Mouse (Mus musculus): Measurements from ENCODE around the gene Tcf12. TPM values are rescaled to one million over a fixed set of nuclear protein-coding genes. Genes with fewer than 3 reads are reported as not detected.

Gene Tcf12
- polyA plus RNA-seq, 1 experiment from 2014 or later: 8.3 TPM

- H3K4me3 ChIP-seq (ENCODE audit: low read depth, low read length): no peak overlapping the region
- no peak for ATAC-seq
- no peak overlapping the region for H3K9ac ChIP-seq (replicated peaks)
- DNase-seq: no peak
- no peaks in the 10 kb centered on the region for H3K36me3 ChIP-seq (replicated peaks; ENCODE audit: insufficient read depth, low read length)
- no peaks in the 10 kb centered on the region for H3K4me1 ChIP-seq (ENCODE audit: insufficient read depth)
- H3K4me2 ChIP-seq (ENCODE audit: low read depth, low read length): no peak overlapping the region
- H3K9me3 ChIP-seq (ENCODE audit: low read length): no peaks in the 10 kb centered on the region
- no peak for TF ChIP-seq EP300 (IDR thresholded peaks at IDR 0.05; ENCODE audit: low read depth)
- TF ChIP-seq CTCF (IDR thresholded peaks at IDR 0.05; ENCODE audit: low read depth): no peak
- no peak overlapping the region for H3K27ac ChIP-seq (ENCODE audit: low read depth)
- no peaks in the 10 kb centered on the region for H3K27me3 ChIP-seq (ENCODE audit: insufficient read depth, low read length)
- WGBS (ENCODE audit: insufficient replicate concordance): 80% methylated on average over 3 of the region's 3 CpGs
Observed at GRCm38 (mm10) chr9:71829753-71830152, 281.9 kb downstream of the Tcf12 start.

DNA sequence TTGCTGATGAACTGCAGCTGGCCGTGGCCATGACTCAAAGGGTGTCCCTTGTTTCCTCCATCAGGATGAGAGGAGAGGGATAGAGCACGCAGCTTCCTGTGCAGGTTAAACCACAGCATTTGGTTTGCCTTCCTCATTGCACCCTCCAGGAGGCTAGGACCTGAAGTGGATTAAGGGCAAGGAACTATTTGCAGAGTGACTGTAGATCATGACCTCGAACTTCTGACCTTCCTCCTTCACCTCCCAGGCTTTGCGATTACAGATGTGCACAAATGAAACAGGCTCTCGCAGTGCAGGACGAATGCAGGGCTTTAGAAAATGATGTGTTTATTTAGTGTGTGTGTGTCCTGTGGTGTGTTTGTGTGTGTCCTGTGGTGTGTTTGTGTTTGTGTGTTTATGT lies 282.5 kb downstream of the Tcf12 start:
- no peak for TF ChIP-seq EP300 (IDR thresholded peaks at IDR 0.05; ENCODE audit: low read depth)
- TF ChIP-seq CTCF (IDR thresholded peaks at IDR 0.05; ENCODE audit: low read depth): no peak
- 46% methylated on average over 6 of the region's 6 CpGs for WGBS (ENCODE audit: insufficient replicate concordance)

GRCm38 (mm10) chr9:71827371-71827770 lies 284.3 kb downstream of the Tcf12 start:
- no peak overlapping the region for H3K9ac ChIP-seq (replicated peaks)
- H3K27me3 ChIP-seq (ENCODE audit: insufficient read depth, low read length): no peaks in the 10 kb centered on the region
- no peaks in the 10 kb centered on the region for H3K9me3 ChIP-seq (ENCODE audit: low read length)
- no peaks in the 10 kb centered on the region for H3K36me3 ChIP-seq (replicated peaks; ENCODE audit: insufficient read depth, low read length)
- H3K4me2 ChIP-seq (ENCODE audit: low read depth, low read length): no peak overlapping the region
- no peak overlapping the region for H3K4me3 ChIP-seq (ENCODE audit: low read depth, low read length)
- no peak for ATAC-seq
- TF ChIP-seq EP300 (IDR thresholded peaks at IDR 0.05; ENCODE audit: low read depth) (no peak), CTCF (IDR thresholded peaks at IDR 0.05; ENCODE audit: low read depth) (no peak)
- H3K4me1 ChIP-seq (ENCODE audit: insufficient read depth): no peaks in the 10 kb centered on the region
- 89% methylated on average over 5 of the region's 5 CpGs for WGBS (ENCODE audit: insufficient replicate concordance)
- DNase-seq: no peak
- H3K27ac ChIP-seq (ENCODE audit: low read depth): no peak overlapping the region

More for the DNA sequence above, 282.5 kb downstream of the Tcf12 start:
- ATAC-seq: no peak
- H3K27me3 ChIP-seq (ENCODE audit: insufficient read depth, low read length): no peaks in the 10 kb centered on the region
- H3K27ac ChIP-seq (ENCODE audit: low read depth): no peak overlapping the region
- H3K9ac ChIP-seq (replicated peaks): no peak overlapping the region
- no peaks in the 10 kb centered on the region for H3K4me1 ChIP-seq (ENCODE audit: insufficient read depth)
- no peaks in the 10 kb centered on the region for H3K9me3 ChIP-seq (ENCODE audit: low read length)
- DNase-seq: no peak
- no peak overlapping the region for H3K4me3 ChIP-seq (ENCODE audit: low read depth, low read length)
- H3K4me2 ChIP-seq (ENCODE audit: low read depth, low read length): no peak overlapping the region
- no peaks in the 10 kb centered on the region for H3K36me3 ChIP-seq (replicated peaks; ENCODE audit: insufficient read depth, low read length)

DNA sequence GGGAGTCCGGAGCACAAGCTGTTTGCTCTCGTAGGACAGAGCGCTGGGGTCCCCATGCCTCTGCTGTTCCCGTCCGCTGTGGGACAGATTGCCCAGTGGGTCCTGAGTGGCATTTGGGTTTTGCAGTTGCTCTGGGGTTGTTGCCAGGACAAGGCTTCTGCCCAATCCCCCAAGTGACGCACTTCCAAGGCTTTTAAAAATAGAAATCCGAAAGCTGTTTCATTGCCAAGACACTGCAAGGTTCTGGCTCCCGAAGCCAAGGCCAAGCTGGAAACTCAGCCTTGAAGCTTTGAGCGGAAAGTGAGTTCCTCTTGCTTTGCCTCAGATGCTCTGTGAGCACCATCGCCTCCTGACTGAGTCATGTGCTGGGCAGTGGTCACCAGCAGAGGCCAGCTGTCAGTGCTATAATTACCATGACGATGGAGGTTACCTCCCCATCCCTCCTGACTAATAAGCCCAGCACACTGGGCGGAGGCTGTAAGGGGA lies 285.6 kb downstream of the Tcf12 start:
- H3K4me1 ChIP-seq (ENCODE audit: insufficient read depth): no peaks in the 10 kb centered on the region
- WGBS (ENCODE audit: insufficient replicate concordance): 74% methylated on average over 12 of the region's 12 CpGs
- ATAC-seq (no peak), DNase-seq (no peak)
- H3K4me3 ChIP-seq (ENCODE audit: low read depth, low read length): no peak overlapping the region
- H3K36me3 ChIP-seq (replicated peaks; ENCODE audit: insufficient read depth, low read length): no peaks in the 10 kb centered on the region
- TF ChIP-seq CTCF (IDR thresholded peaks at IDR 0.05; ENCODE audit: low read depth) (no peak), EP300 (IDR thresholded peaks at IDR 0.05; ENCODE audit: low read depth) (no peak)
- no peaks in the 10 kb centered on the region for H3K9me3 ChIP-seq (ENCODE audit: low read length)
- H3K4me2 ChIP-seq (ENCODE audit: low read depth, low read length): no peak overlapping the region
- H3K27ac ChIP-seq (ENCODE audit: low read depth): no peak overlapping the region
- H3K9ac ChIP-seq (replicated peaks): no peak overlapping the region
- H3K27me3 ChIP-seq (ENCODE audit: insufficient read depth, low read length): no peaks in the 10 kb centered on the region

DNA sequence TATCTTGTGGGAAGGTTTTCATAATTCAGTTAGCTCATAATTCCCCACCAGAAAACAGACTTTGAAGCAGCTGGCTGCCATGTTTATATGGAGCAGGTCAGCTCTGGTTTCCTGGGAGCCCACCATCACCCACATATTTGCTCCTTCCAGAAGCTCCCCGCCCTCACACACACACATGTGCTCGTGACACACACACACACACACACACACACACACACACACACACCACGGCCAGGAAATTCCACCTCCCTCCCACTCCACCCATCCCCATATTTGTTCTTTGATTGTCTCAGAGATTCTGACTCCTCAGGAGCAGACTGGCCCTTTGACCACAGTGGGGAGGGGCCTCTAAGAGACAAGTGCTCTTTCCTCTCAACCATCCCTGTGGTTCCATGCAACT lies 289.7 kb downstream of the Tcf12 start:
- 60% methylated on average over 3 of the region's 3 CpGs for WGBS (ENCODE audit: insufficient replicate concordance)
- DNase-seq (no peak), ATAC-seq (no peak)
- Histone ChIP-seq H3K9ac (replicated peaks) (no peak overlapping the region), H3K4me3 (ENCODE audit: low read depth, low read length) (no peak overlapping the region), H3K27ac (ENCODE audit: low read depth) (no peak overlapping the region), H3K36me3 (replicated peaks; ENCODE audit: insufficient read depth, low read length) (no peaks in the 10 kb centered on the region), H3K4me2 (ENCODE audit: low read depth, low read length) (no peak overlapping the region), H3K27me3 (ENCODE audit: insufficient read depth, low read length) (no peaks in the 10 kb centered on the region), H3K9me3 (ENCODE audit: low read length) (no peaks in the 10 kb centered on the region), H3K4me1 (ENCODE audit: insufficient read depth) (no peaks in the 10 kb centered on the region)
- no peak for TF ChIP-seq CTCF (IDR thresholded peaks at IDR 0.05; ENCODE audit: low read depth)
- TF ChIP-seq EP300 (IDR thresholded peaks at IDR 0.05; ENCODE audit: low read depth): no peak

- 77% methylated on average over 7 of the region's 7 CpGs for WGBS (ENCODE audit: insufficient replicate concordance)
- Histone ChIP-seq H3K27me3 (ENCODE audit: insufficient read depth, low read length) (no peaks in the 10 kb centered on the region), H3K4me2 (ENCODE audit: low read depth, low read length) (no peak overlapping the region), H3K4me1 (ENCODE audit: insufficient read depth) (no peaks in the 10 kb centered on the region), H3K27ac (ENCODE audit: low read depth) (no peak overlapping the region), H3K9me3 (ENCODE audit: low read length) (no peaks in the 10 kb centered on the region), H3K4me3 (ENCODE audit: low read depth, low read length) (no peak overlapping the region), H3K9ac (replicated peaks) (no peak overlapping the region), H3K36me3 (replicated peaks; ENCODE audit: insufficient read depth, low read length) (no peaks in the 10 kb centered on the region)
- TF ChIP-seq CTCF (IDR thresholded peaks at IDR 0.05; ENCODE audit: low read depth): no peak
- ATAC-seq: no peak
- no peak for DNase-seq
Observed at GRCm38 (mm10) chr9:71818453-71818852, 293.2 kb downstream of the Tcf12 start.

DNA sequence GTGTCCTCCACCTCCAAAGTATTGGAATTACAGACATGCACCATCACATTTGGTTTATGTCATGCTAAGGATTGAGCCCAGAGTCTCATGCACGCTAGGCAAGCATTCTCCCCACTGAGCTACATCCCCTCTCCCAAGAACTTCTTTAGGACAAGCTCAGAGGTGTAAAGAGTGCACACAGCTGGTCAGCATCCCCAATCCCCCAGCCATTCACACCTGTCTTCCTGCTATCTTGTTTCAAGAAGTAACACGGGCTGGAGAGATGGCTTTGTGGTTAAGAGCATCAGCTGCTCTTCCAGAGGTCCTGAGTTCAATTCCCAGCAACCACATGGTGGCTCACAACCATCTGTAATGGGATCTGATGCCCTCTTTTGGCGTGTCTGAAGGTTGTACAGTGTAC lies 295.6 kb downstream of the Tcf12 start:
- no peak for ATAC-seq
- 47% methylated on average over 3 of the region's 3 CpGs for WGBS (ENCODE audit: insufficient replicate concordance)
- Histone ChIP-seq H3K9ac (replicated peaks) (no peak overlapping the region), H3K4me1 (ENCODE audit: insufficient read depth) (no peaks in the 10 kb centered on the region), H3K4me3 (ENCODE audit: low read depth, low read length) (no peak overlapping the region), H3K4me2 (ENCODE audit: low read depth, low read length) (no peak overlapping the region), H3K27me3 (ENCODE audit: insufficient read depth, low read length) (no peaks in the 10 kb centered on the region), H3K9me3 (ENCODE audit: low read length) (no peaks in the 10 kb centered on the region), H3K27ac (ENCODE audit: low read depth) (no peak overlapping the region), H3K36me3 (replicated peaks; ENCODE audit: insufficient read depth, low read length) (no peaks in the 10 kb centered on the region)
- DNase-seq: no peak
- TF ChIP-seq CTCF (IDR thresholded peaks at IDR 0.05; ENCODE audit: low read depth) (no peak), EP300 (IDR thresholded peaks at IDR 0.05; ENCODE audit: low read depth) (no peak)
